Mouse (Mus musculus): ENCODE data around the gene Rfk. TPM values are rescaled to one million over a fixed set of nuclear protein-coding genes. Genes with fewer than 3 reads are reported as not detected.

The Rfk gene
- total RNA-seq, 4 experiments from 2014 or later: 62.5 to 85.5 (median 68.7) TPM

DNA sequence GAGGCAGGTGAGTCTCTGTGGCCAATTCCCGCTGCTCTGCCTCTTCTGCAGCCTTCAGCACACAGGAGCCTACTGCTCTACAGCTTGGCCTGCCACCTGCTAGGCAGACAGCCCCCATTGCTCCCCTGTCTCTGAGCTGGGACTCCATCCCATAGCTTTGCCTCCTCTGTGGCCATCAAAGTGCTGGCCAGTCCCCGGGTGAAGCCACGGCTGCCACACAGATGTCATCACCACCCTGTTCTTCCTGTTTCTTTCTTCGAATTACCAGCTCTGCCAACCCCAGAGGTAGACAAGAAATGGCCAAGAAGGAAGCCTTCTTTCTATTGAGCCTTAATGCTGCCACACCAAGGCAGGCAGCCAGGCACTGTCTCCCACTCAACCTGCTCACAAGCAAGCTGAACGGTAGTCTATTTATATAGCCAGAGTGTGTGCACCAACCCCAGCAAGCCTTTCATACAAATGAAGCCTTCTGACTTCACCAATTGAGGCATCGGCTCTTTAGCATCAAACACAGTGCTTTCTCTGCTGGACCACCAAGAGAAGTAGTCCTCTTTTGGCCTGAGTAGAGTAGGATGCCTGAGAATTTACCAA, 10.9 kb upstream of the Rfk start:
- no peak for DNase-seq (ENCODE audit: low spot score in 2 of 2)

DNA sequence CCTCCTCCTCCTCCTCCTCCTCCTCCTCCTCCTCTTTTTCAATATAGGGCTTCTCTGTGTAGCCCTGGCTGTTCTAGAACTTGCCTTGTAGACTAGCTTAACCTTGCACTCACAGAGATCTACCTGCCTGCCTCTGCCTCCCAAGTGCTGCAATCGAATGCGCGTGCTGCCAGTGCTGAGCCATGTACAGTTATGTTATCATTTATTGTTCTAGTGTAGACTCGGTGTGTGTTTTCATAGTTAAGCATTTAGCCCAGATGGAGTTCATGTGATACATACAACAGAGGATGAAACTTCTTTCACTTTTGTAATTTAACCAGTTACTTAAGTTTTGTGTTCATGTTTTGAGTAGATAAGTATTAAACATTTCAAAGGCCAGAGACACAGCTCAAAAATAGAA, 8.8 kb upstream of the Rfk start:
- DNase-seq (ENCODE audit: low spot score in 2 of 2): no peak

DNA sequence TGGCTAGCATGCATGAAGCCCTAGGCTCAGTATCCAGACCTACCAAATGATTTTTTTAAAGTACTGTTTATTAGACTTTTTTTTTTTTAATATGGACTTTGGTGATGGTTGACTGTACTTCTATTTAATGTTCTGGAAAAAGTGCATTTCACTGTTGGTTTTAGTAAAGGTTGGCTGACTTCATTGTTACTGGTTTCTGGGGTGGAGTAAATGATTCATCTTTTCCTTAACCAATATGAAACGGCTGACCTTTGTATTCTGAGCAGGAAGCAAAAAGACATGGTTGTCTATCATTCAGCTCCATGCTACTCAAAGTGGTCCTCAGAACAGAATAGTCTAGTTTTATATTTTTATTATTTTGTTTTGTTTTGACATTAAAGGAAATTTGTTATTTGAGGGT, 8.4 kb upstream of the Rfk start:
- DNase-seq (ENCODE audit: low spot score in 2 of 2): no peak

DNA sequence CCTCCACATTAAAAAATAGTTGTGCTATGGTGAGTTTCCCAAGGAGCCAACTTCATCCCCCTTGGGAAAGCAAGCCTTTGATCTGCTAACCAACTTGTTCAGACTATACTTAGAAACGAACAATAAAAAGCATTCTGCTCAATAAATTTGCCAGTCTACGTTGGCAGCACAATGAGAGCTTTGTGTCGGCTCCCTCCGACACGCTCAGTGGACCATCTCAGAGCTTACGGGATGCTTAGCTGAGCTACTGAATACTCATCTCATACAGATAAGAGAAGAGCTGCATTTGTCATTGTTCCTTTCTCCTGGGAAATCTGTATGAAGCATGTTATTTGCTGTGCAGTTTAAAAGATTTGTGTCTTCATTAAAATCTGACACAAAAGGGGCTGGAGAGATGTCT, 7.4 kb upstream of the Rfk start:
- DNase-seq (ENCODE audit: low spot score in 2 of 2): no peak

DNA sequence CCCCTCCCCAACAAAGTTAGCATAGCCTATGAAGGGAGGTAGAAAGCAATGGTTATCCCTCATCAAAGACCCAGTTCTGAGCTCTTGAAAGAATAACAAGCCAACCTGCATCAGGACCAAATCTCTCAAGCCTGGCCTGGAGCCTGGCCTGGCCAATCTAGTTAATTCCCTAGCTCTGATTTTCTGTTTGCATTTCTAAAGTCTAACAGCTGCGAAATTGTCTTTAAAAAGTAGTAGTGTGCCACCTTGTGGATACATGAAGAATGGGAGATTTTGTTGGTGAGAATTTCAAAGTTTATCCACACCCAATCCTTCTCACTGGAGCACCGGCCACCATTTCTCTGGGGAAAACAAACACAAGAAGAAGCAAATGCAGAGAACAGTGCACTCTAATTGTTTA, 5.4 kb upstream of the Rfk start:
- DNase-seq (ENCODE audit: low spot score in 2 of 2): no peak

DNA sequence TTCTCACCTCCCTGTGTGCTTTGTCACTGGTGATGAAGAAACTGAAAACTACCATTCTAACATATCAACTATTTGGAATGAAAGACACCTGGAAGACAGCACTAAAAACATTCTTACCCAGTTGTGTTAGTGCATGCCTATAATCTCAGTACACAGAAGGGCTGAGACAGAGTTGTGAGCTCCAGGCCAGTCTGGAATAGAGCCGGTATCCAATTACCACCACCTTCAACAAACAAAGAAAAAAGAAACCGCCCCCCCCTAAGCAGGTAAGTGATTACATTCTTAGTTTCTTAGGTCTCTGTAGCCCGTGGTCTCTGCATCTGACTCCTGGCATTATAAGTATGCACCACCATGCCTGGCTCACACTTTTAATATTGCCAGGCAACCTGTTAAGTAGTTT, 977 bp upstream of the Rfk start:
- DNase-seq (ENCODE audit: low spot score in 2 of 2): no peak

DNA sequence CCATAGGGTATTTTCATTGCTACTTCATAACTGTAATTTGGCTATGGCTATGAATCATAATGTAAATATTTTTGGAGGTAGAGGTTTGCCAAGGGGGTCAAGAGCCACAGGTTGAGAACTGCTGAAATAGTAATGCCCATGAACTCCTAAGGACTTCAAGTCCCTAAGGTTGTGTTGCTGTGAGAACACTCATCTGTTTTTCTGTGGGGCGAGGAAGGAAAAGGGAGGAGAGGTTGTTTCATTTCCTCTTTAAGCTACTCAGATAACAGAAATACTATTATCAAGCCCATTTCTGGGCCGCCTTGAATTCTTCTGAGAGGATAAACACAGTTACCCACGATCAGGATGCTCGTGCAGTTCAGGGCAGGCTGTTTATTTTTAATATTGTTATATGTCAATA, 3.0 kb downstream of the Rfk start:
- no peak for DNase-seq (ENCODE audit: low spot score in 2 of 2)

DNA sequence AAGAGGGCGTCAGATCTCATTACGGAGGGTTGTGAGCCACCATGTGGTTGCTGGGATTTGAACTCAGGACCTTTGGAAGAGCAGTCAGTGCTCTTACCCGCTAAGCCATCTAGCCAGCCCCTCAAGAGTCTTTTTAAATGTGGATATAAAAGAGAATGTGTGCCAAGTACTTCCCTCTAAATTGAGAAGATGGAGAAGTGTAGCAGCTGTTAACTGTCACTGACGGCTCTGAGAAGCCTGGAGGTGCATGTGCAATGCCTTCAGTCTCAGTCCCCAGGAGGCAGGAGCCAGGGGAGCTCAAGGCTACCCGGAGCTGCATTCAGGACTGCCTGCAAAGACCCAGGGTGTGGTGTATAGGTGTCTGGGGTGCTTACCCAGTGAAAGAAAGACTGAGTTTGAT, 4.1 kb downstream of the Rfk start:
- DNase-seq (ENCODE audit: low spot score in 2 of 2): no peak

DNA sequence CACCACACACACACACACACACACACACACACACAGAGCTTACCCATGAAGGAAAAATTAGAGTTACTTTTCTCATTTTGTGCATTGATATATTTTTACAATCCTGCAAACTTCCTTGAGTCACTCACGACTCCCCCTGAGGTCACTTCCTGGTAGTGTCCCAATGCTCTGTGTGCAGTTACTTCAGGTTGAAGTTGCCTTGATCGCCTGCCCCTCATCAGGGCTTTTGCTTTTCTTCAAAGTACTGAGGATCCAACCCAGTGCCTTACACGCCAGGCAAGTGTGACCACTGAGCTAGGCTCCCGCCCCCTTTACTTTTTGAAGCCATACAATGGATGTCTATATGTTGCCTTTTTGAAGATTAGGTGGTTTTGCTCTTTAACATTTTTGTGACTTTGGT, 6.1 kb downstream of the Rfk start:
- no peak for DNase-seq (ENCODE audit: low spot score in 2 of 2)

DNA sequence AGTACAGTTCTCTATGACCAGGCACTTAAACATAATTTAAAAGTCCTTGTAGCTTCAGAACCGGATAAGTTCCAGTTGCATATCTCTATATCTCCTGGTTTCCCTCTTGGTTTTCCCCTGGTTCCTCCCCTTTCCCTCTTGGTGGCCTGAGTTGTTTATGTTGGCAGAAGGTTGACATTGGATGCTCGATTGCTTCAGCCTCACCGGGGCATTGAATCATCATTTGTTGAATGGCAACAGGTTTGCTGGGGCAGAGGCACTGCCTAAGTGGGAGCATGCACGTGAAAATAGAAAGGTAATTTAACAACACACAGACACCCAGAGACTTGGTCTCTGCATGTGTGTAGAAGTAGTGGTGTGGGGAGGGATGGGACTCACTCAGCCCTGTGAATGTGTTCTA, 6.7 kb downstream of the Rfk start:
- DNase-seq (ENCODE audit: low spot score in 2 of 2): no peak

DNA sequence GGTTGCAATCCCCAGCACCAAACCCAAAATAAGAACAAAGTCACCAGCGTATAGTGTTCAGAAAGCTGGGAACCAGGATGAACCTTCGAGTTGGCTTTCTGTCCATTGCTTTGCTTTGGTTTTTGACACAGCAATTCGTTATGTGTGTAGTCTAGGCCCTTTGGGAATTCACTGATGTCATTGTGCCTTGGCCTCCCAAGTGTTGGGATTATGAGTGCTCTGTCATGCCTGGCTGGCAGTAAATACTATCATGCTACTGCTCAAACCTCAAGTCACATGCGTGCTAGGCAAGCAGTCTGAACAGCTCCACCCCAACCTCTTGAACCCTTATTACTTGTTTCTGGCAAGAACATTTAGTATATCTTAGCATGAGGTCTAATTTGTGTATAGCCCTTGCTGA, 9.3 kb downstream of the Rfk start:
- DNase-seq (ENCODE audit: low spot score in 2 of 2): no peak

DNA sequence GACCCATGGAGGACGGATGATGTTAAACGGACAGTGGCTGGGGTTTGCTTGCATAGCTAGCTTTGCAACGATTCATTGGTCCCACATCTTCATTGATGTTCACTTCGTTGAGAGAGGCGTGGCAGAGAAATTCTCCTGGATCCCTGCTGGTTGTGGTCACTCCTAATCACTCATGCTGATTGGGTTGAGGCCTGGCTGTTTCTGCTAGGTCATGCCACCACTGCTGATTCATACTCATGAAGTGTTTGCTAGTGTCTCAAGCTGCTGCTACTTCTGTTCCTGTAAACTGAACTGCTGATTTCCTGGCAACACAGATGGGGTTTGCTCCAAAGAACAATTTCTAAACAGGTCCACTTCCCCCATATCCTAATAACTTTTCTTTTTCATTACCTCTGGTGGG, 13.0 kb downstream of the Rfk start:
- DNase-seq (ENCODE audit: low spot score in 2 of 2): no peak

DNA sequence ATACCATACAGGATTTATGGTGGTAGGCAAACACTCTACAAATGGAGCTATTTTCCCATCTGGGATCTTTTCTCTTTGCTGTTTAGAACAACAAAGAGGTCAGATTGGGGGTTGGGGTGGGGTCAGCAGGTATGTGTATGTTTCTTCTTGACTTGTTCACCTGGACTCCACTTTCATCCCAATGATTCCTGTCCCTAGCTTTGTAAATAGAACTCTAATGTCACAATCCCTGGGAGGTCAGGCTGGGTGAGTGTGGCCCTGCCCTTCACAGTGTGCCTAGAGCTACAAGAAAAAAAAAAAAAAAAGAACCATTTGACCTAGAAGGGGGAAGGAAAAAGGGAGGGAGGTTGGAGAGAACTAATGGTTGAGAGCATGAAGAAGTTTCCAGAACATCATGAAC, 14.7 kb downstream of the Rfk start:
- no peak for DNase-seq (ENCODE audit: low spot score in 2 of 2)

DNA sequence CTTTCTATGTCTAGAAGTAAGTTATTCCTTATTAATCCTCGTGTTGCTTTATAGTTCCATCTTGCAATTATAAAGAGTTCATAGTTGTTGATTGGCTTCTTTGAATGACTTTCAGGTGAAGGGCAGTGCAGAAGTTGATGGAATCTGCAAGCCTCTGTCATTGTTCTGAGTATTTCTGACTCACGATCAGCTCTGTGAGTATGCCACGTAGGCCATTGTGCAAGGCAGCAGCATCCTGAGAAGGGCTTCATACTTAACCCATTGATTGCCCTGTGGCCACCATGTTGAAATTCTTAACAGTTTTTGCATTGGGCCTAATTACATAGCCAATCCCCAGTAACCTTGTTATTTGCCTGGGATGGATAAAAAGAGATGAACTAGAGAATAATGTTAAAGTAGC, 15.5 kb downstream of the Rfk start:
- DNase-seq (ENCODE audit: low spot score in 2 of 2): no peak

DNA sequence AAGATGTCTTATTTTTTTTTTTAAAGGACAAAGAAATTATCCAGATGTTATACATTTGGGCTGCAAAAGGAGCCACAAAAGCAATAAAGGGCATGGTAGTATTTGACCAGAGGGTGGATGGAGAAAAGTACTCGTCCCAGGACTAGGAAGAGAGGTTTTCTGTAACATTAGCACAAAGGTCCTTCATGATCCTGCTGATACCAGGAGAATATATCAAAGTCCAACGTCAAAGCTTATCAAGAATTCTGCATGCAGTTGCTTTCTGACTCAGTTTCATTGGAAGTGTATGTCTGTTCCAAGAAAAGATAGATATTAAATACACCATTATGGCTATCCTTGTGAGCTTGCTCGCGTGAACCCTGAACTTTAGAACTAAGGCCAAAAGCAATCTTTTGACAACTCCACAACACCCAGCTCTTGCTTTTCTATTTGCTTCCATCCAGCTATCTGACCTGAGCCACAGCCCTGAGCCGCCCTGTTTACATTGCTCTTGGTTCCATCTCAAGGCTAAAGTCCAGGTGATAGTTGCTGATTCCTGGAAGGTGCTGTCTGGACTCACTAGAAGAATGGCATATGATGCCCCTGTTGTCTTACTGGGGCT, 16.7 kb downstream of the Rfk start:
- no peak for DNase-seq (ENCODE audit: low spot score in 2 of 2)

DNA sequence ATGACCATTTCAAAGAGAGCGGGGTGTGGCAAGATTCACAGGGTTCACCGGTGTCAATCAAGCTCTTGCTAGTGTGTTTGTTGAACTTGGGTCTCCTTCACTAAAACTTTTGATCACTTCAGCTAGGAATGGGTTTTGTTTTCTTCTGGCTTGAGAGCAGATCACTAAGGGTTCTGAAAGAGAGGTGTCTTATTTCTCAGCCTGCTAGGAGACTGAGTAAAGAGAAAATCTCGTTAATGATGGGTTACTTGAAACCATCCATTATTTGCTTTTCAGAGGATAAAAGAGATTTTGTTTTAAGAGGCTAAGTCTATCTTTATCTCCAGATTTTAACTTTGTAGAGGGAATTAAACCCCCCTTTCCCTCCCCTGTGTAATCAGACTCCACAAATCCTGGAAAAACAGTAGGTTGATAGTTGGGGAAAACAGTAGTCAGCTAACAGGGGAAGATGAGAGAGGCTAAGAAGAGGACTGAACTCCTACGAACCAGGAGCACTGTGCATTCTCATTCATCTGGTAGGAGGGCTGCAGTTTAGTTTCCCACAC, 19.1 kb downstream of the Rfk start:
- no peak for DNase-seq (ENCODE audit: low spot score in 2 of 2)

DNA sequence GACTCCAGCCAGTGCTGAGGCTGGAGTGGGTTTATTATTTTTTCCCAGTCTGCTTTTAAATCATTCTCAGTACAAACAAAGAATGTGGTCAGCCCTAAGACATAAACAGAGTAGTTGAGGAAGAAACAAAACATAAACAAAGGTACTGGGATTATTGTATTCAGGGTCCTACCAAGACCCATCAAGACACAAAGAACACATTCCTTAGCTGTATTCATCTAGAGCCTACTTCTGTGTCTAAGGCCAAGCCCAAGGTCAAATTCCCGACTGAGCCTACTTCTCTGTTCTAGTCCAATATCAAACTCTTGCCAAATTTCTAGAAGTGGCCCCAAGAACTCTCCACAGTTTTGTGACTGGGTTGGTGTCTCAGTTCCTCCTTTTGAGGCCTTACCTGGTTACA, 24.0 kb downstream of the Rfk start:
- DNase-seq (ENCODE audit: low spot score in 2 of 2): no peak

DNA sequence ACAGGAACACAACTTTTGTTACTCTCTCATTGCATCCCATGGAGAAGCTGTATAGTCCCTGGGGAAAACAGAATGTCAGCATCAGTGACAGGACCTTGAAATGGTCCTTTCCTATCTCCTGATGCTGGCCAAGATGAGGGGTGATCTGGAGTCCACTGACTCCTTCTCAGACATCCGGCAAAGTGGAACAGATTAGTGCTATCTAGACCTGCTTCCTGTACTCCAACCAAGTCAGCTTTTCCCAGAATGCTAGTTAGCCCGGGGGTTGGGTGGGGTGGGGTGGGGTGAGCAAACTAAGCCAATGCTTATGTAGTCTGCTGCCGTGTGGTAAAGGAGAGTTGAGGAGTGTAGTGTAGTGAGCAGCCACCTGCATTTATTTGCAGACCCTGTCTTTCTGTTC, 29.5 kb downstream of the Rfk start:
- no peak for DNase-seq (ENCODE audit: low spot score in 2 of 2)

DNA sequence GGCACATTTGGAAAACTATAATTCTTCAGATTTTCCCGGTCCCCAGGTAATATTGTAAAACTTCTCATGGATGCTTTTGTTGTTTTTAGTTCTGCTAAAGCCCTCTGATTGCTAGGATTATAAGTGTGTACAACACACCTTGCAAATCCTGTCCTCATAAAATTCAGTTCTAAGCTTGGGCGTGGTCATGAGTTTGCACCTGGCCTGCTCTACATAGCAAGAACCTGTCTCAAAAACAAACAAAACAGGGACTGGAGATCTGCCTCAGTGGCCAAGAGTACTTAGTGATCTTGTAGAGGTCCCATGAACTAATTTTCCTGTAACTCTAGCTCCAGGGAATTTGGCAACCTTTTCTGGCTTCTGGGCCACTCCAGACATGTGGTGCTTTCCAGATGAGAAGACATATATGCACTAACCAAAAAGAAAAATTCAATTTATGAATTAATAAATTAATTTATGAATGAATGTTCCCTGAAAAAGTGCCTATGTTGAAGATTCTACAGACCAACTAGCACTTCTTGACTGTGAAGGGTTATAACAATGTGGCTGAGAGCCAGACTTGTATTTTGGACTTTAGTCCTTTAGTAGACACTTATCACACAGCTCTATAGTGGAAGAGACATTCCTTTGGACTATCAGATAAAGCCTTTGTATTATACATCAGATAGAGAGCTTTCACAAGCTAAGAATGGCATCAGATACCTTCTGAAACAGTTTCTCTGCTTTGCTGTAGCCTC, 34.1 kb downstream of the Rfk start:
- no peak for DNase-seq (ENCODE audit: low spot score in 2 of 2)

DNA sequence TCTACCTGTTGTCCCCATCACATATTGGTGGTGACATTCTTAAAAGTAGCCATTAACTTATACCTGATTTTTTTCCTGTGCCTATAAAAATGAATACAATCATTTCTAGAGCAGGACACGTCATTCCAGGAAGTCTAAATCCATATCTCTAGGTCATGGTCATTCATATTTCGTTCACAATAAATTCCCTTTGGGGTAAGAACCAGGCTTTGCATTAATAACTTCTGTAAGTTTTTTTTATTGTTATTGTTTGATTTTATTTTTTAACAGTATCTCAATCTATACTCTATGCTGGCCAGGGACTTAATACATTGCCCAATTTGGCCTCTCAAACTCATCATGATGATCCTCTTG, 34.7 kb downstream of the Rfk start:
- DNase-seq (ENCODE audit: low spot score in 2 of 2): no peak

DNA sequence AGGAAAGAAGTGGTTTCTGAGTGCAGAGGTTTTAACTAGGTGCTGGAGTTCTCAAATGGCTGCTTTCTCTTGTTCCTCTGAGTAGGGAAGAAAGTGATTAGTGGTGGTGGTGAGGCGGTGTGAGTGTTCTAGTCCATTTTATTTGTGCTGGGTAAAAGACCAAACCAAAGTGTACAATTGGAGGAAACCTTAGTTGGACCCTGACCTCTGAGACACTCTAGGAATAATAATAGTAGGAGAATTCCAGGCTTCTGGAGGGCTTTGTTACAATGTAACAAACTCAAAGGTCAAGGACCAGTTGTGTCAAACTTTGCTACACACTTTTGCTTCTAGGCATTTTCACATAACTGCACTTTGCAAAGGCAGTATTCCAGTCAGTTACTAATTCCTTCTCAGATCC, 42.8 kb downstream of the Rfk start:
- DNase-seq (ENCODE audit: low spot score in 2 of 2): no peak

DNA sequence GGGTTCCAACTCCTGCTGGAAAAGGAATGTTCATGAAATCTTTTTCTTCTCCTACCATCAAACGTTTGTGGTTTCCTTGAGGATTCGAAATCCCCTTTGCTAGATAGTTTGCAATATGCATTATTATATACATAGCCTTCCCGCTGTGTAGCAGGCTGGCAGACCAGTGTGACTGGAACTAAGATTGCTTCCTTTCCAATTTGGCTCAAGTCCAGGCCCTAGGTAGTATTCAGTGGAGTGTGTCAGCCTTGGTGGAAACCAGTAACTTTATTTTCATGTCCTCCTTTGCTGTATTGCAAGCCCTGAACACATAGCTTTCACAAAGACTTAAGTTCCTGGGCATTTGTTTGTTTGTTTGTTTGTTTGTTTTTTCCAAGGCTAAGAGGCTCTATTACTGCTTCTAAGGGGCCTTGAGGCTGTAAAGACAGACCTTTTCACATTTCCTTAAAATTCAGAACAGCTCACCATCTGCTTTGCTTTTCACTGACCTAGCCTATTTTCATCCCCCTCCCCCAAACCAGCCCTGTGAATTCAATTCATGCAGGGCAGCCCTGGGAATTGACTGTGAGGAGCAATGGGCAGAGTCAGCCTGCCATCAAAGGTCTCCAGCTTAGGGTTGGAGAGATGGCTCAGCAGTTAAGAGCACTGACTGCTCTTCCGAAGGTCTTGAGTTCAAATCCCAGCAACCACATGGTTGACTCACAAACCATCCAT, 45.8 kb downstream of the Rfk start:
- DNase-seq (ENCODE audit: low spot score in 2 of 2): no peak
